Mouse (Mus musculus) CH12.LX (cell line): ENCODE measurements around the gene Tceal3. TPM values are rescaled to one million over a fixed set of nuclear protein-coding genes. Genes with fewer than 3 reads are reported as not detected.
"Not testable (repeated sequence)": the region's sequence is repeated elsewhere in the genome, so short reads cannot be mapped to it uniquely, and the experiment has no call there.

Experiments
- DNase-seq: peaks from one replicate; pipeline ENCODE4 v3.0.0-alpha.2; 2013; ENCODE audit errors: extremely low read depth
- H3K27ac ChIP-seq: 2 replicates; pipeline ENCODE4 v1.5.1; 2012; ENCODE audit warnings: low read depth, mild to moderate bottlenecking, control low read depth, moderate library complexity; ENCODE audit not compliant: insufficient read depth
- H3K27me3 ChIP-seq: replicated peaks from 2 replicates; pipeline ENCODE3; 2012; ENCODE audit warnings: inconsistent platforms
- H3K36me3 ChIP-seq, 2 experiments: replicated peaks in 1 of 2; 2 replicates each; pipeline versions ENCODE3 to v1.6.1; 2012; ENCODE audit warnings: inconsistent platforms in 1 of 2, low read length in 1 of 2, mild to moderate bottlenecking in 1 of 2, mixed read lengths in 1 of 2, moderate library complexity in 1 of 2; ENCODE audit not compliant: control insufficient read depth in 1 of 2, insufficient read depth in 1 of 2
- H3K4me1 ChIP-seq, 2 experiments: 2 replicates each; pipeline ENCODE4 v1.6.1; 2012; ENCODE audit warnings: inconsistent platforms in 1 of 2, moderate library complexity in 1 of 2; ENCODE audit not compliant: insufficient read depth in 2 of 2, control insufficient read depth in 1 of 2
- H3K4me2 ChIP-seq: 2 replicates; pipeline ENCODE4 v1.6.1; 2012; ENCODE audit warnings: low read depth, mild to moderate bottlenecking, control low read depth; ENCODE audit not compliant: poor library complexity, insufficient read depth, severe bottlenecking
- H3K4me3 ChIP-seq, 3 experiments: fragments of 150-350 bp in 1 of 3; sonication (generic) in 1 of 3; replicated peaks in 1 of 3; 2 replicates each; pipeline versions ENCODE3 to v1.5.1; 2011 to 2012; ENCODE audit warnings: low read depth in 2 of 3, low read length in 2 of 3, mild to moderate bottlenecking in 2 of 3, moderate library complexity in 2 of 3, control low read depth in 1 of 3, improper control_type of control experiment in 1 of 3, inconsistent platforms in 1 of 3, mixed read lengths in 1 of 3; ENCODE audit not compliant: poor library complexity in 1 of 3
- H3K79me2 ChIP-seq: replicated peaks from 2 replicates; pipeline ENCODE4 v1.6.1; 2012; ENCODE audit warnings: mild to moderate bottlenecking, moderate library complexity; ENCODE audit not compliant: control insufficient read depth, poor library complexity, insufficient read depth, severe bottlenecking; ENCODE audit errors: extremely low read depth
- H3K9ac ChIP-seq: 2 replicates; pipeline ENCODE4 v1.6.1; 2012; ENCODE audit warnings: low read depth, mild to moderate bottlenecking, control low read depth, moderate library complexity; ENCODE audit not compliant: insufficient read depth
- H3K9me3 ChIP-seq: replicated peaks from 2 replicates; pipeline ENCODE3; 2012; ENCODE audit warnings: low read length, inconsistent platforms, mixed read lengths
- BHLHE40 ChIP-seq: IDR thresholded peaks from 2 replicates; pipeline ENCODE4 v1.6.1; 2011; ENCODE audit warnings: mild to moderate bottlenecking, low read depth, low read length, improper control_type of control experiment
- CHD1 ChIP-seq: IDR thresholded peaks from 2 replicates; pipeline ENCODE4 v1.6.1; 2012; ENCODE audit warnings: low read depth, low read length, improper control_type of control experiment, inconsistent platforms
- CHD2 ChIP-seq: IDR thresholded peaks from 2 replicates; pipeline ENCODE4 v1.6.1; 2011; ENCODE audit warnings: low read length, improper control_type of control experiment
- CTCF ChIP-seq, 2 experiments: IDR thresholded peaks in 1 of 2; conservative IDR thresholded peaks in 1 of 2; 2 replicates each; pipeline ENCODE4 v1.5.1; 2011 to 2012; ENCODE audit warnings: low read depth in 2 of 2, low read length in 2 of 2, improper control_type of control experiment in 1 of 2, inconsistent platforms in 1 of 2, mild to moderate bottlenecking in 1 of 2, moderate library complexity in 1 of 2
- E2F4 ChIP-seq: IDR thresholded peaks from 2 replicates; pipeline ENCODE4 v1.6.1; 2011; ENCODE audit warnings: low read depth, low read length, improper control_type of control experiment; ENCODE audit not compliant: insufficient replicate concordance
- ELF1 ChIP-seq: IDR thresholded peaks from 2 replicates; pipeline ENCODE4 v1.6.1; 2014; ENCODE audit warnings: low read depth, mild to moderate bottlenecking, inconsistent platforms, low read length, improper control_type of control experiment
- EP300 ChIP-seq: IDR thresholded peaks from 2 replicates; pipeline ENCODE4 v1.6.1; 2011; ENCODE audit warnings: low read length, improper control_type of control experiment
- ETS1 ChIP-seq: conservative IDR thresholded peaks from 2 replicates; pipeline ENCODE4 v1.6.1; 2012; ENCODE audit warnings: low read depth, mild to moderate bottlenecking, inconsistent platforms, low read length, improper control_type of control experiment, moderate library complexity
- GABPA ChIP-seq: IDR thresholded peaks from 2 replicates; pipeline ENCODE4 v1.6.1; 2012; ENCODE audit warnings: low read depth, low read length, improper control_type of control experiment, inconsistent platforms; ENCODE audit not compliant: insufficient replicate concordance
- HCFC1 ChIP-seq: IDR thresholded peaks from 2 replicates; pipeline ENCODE4 v1.6.1; 2012; ENCODE audit warnings: low read depth, mild to moderate bottlenecking, inconsistent platforms, low read length, improper control_type of control experiment
- IRF4 ChIP-seq: IDR thresholded peaks from 2 replicates; pipeline ENCODE4 v1.6.1; 2014; ENCODE audit warnings: low read depth, mild to moderate bottlenecking, inconsistent platforms, low read length, improper control_type of control experiment
- JUND ChIP-seq: conservative IDR thresholded peaks from 2 replicates; pipeline ENCODE4 v1.6.1; 2011; ENCODE audit warnings: low read depth, low read length, improper control_type of control experiment
- MAFK ChIP-seq: IDR thresholded peaks from 2 replicates; pipeline ENCODE4 v1.6.1; 2011; ENCODE audit warnings: low read length, improper control_type of control experiment; ENCODE audit not compliant: insufficient replicate concordance
- MAZ ChIP-seq: IDR thresholded peaks from 2 replicates; pipeline ENCODE4 v1.6.1; 2012; ENCODE audit warnings: low read depth, mild to moderate bottlenecking, inconsistent platforms, low read length, improper control_type of control experiment, moderate library complexity
- MYC ChIP-seq: IDR thresholded peaks from 2 replicates; pipeline ENCODE4 v1.6.1; 2011; ENCODE audit warnings: low read depth, mild to moderate bottlenecking, improper control_type of control experiment, low read length
- NELFE ChIP-seq: IDR thresholded peaks from 2 replicates; pipeline ENCODE4 v1.6.1; 2011; ENCODE audit warnings: low read depth, low read length, improper control_type of control experiment
- PAX5 ChIP-seq: IDR thresholded peaks from 2 replicates; pipeline ENCODE4 v1.6.1; 2012; ENCODE audit warnings: low read length, inconsistent platforms, mixed read lengths
- POLR2A ChIP-seq: IDR thresholded peaks from 2 replicates; pipeline ENCODE4 v1.6.1; 2011; ENCODE audit warnings: low read depth, mild to moderate bottlenecking, improper control_type of control experiment, low read length
- RAD21 ChIP-seq: IDR thresholded peaks from 2 replicates; pipeline ENCODE4 v1.6.1; 2011; ENCODE audit warnings: low read depth, mild to moderate bottlenecking, low read length, improper control_type of control experiment, moderate library complexity
- RCOR1 ChIP-seq: conservative IDR thresholded peaks from 2 replicates; pipeline ENCODE4 v1.6.1; 2012; ENCODE audit warnings: low read depth, mild to moderate bottlenecking, inconsistent platforms, low read length, improper control_type of control experiment
- SIN3A ChIP-seq: IDR thresholded peaks from 2 replicates; pipeline ENCODE4 v1.6.1; 2012; ENCODE audit warnings: low read length, improper control_type of control experiment, inconsistent platforms
- SMC3 ChIP-seq: IDR thresholded peaks from 2 replicates; pipeline ENCODE4 v1.6.1; 2011; ENCODE audit warnings: low read depth, low read length, improper control_type of control experiment
- UBTF ChIP-seq: IDR thresholded peaks from 2 replicates; pipeline ENCODE4 v1.6.1; 2012; ENCODE audit warnings: low read depth, mild to moderate bottlenecking, inconsistent platforms, low read length, improper control_type of control experiment, moderate library complexity
- USF2 ChIP-seq: conservative IDR thresholded peaks from 2 replicates; pipeline ENCODE4 v1.6.1; 2011; ENCODE audit warnings: low read depth, low read length, improper control_type of control experiment
- ZKSCAN1 ChIP-seq: IDR thresholded peaks from 2 replicates; pipeline ENCODE4 v1.6.1; 2012; ENCODE audit warnings: low read depth, inconsistent platforms, low read length, improper control_type of control experiment, borderline replicate concordance
- dilution Hi-C: fragments of 300-500 bp; cut with MboI; formaldehyde crosslinking; loops from 2 replicates; pipeline ENCODE4 v1.14.3; 2020; ENCODE audit warnings: low sequenced_read_pairs; ENCODE audit not compliant: extremely low pct_unique_long_range_greater_than_20kb, extremely low pct_ligation_motif_present
- in situ Hi-C: fragments of 300-500 bp; cut with MboI; formaldehyde crosslinking; loops from 3 replicates; pipeline ENCODE4 v1.14.3; 2019; ENCODE audit warnings: low sequenced_read_pairs, low pct_ligation_motif_present, low pct_unique_long_range_greater_than_20kb, mixed read lengths
- polyA plus RNA-seq: library from polyadenylated mRNA; unstranded; fragments of >175 nt; gene quantifications from 2 replicates; pipeline ENCODE4 v1.2.1, GENCODE M21; 2012; ENCODE audit warnings: low read depth; ENCODE audit not compliant: insufficient read length
- total RNA-seq, 2 experiments: library from RNA; depleted of rRNA; stranded (reverse); fragments of 300-350 nt in 1 of 2; fragments of >200 nt in 1 of 2; gene quantifications; 2 replicates each; pipeline ENCODE4 v1.2.3; 2012 to 2014

The Tceal3 gene
- total and polyA plus RNA-seq, 3 experiments: not detected

GRCm38 (mm10) chrX:136666281-136666706 lies 75.7 kb downstream of the Tceal3 start:
- H3K4me1 ChIP-seq: no peaks in the 10 kb centered on the region
- DNase-seq: no peak
- dilution Hi-C loops: no loop called here

GRCm38 (mm10) chrX:136666762-136667464 lies 76.3 kb downstream of the Tceal3 start:
- in situ Hi-C loops, DNase-seq, dilution Hi-C loops, H3K4me2 ChIP-seq, H3K27ac ChIP-seq, H3K27me3 ChIP-seq, H3K36me3 ChIP-seq, H3K4me1 ChIP-seq, H3K9ac ChIP-seq, H3K79me2 ChIP-seq, H3K9me3 ChIP-seq, H3K4me3 ChIP-seq: not testable (repeated sequence)

More at GRCm38 (mm10) chrX:136666281-136666706, 75.7 kb downstream of the Tceal3 start:
- Histone ChIP-seq H3K36me3 (no peaks in the 10 kb centered on the region), H3K9ac (no peak overlapping the region), H3K4me2 (no peak overlapping the region), H3K27ac (no peak overlapping the region), H3K27me3 (no peaks in the 10 kb centered on the region), H3K9me3 (no peaks in the 10 kb centered on the region), H3K4me3 (no peak overlapping the region), H3K79me2 (no peaks in the 10 kb centered on the region)
- TF ChIP-seq SMC3: no peak
- TF ChIP-seq CTCF (conservative IDR thresholded peaks at IDR 0.05 in 1 of 2, IDR thresholded peaks at IDR 0.05 in 1 of 2; ENCODE audit: low read depth in 2 of 2, low read length in 2 of 2): no peak
- no peak for TF ChIP-seq EP300
- TF ChIP-seq NELFE: no peak
- TF ChIP-seq UBTF: no peak
- no peak for TF ChIP-seq ETS1
- TF ChIP-seq ZKSCAN1: no peak
- no peak for TF ChIP-seq RAD21
- TF ChIP-seq USF2: no peak
- TF ChIP-seq GABPA: no peak
- TF ChIP-seq RCOR1: no peak
- TF ChIP-seq CHD2: no peak
- TF ChIP-seq SIN3A: no peak
- in situ Hi-C loops: no loop called here

GRCm38 (mm10) chrX:136668794-136669193 lies 78.2 kb downstream of the Tceal3 start:
- Histone ChIP-seq H3K9me3 (no peaks in the 10 kb centered on the region), H3K79me2 (no peaks in the 10 kb centered on the region), H3K27me3 (no peaks in the 10 kb centered on the region), H3K27ac (no peak overlapping the region), H3K4me1 (no peaks in the 10 kb centered on the region), H3K4me2 (no peak overlapping the region), H3K36me3 (no peaks in the 10 kb centered on the region), H3K9ac (no peak overlapping the region), H3K4me3 (no peak overlapping the region)
- dilution Hi-C loops (no loop called here), in situ Hi-C loops (no loop called here)
- DNase-seq: no peak
- TF ChIP-seq SMC3: no peak
- TF ChIP-seq E2F4: no peak
- no peak for TF ChIP-seq ELF1
- no peak for TF ChIP-seq CHD1
- no peak for TF ChIP-seq ZKSCAN1
- no peak for TF ChIP-seq JUND
- no peak for TF ChIP-seq HCFC1
- no peak for TF ChIP-seq MYC
- no peak for TF ChIP-seq PAX5
- TF ChIP-seq BHLHE40: no peak
- TF ChIP-seq RAD21: no peak
- TF ChIP-seq EP300: no peak
- no peak for TF ChIP-seq UBTF
- no peak for TF ChIP-seq MAFK
- TF ChIP-seq MAZ: no peak
- TF ChIP-seq POLR2A: no peak
- no peak for TF ChIP-seq IRF4
- no peak for TF ChIP-seq GABPA
- TF ChIP-seq RCOR1: no peak
- TF ChIP-seq CTCF (conservative IDR thresholded peaks at IDR 0.05 in 1 of 2, IDR thresholded peaks at IDR 0.05 in 1 of 2; ENCODE audit: low read depth in 2 of 2, low read length in 2 of 2): no peak
